Mouse (Mus musculus) megakaryocyte progenitor cell, adult 5-6 weeks (primary cell): ENCODE data around the gene Cacna1c. TPM values are rescaled to one million over a fixed set of nuclear protein-coding genes. Genes with fewer than 3 reads are reported as not detected.
"Not testable (repeated sequence)": the region's sequence is repeated elsewhere in the genome, so short reads cannot be mapped to it uniquely, and the experiment has no call there.

Source experiments
- ATAC-seq: replicated peaks from 2 replicates; pipeline ENCODE4 v1.8.0; 2016; ENCODE audit warnings: mild to moderate bottlenecking, moderate TSS enrichment, inconsistent platforms; ENCODE audit not compliant: poor library complexity
- total RNA-seq, 2 experiments: library from RNA; stranded (forward) in 1 of 2; stranded (reverse) in 1 of 2; fragments of 157-497, 149-512 nt in 1 of 2; fragments of 200-1000 nt in 1 of 2; gene quantifications; 2 replicates each; pipeline versions ENCODE4 v1.2.3 to v1.2.4; 2015 to 2017

The Cacna1c gene
- total RNA-seq, 2 experiments from 2014 or later: not detected

DNA sequence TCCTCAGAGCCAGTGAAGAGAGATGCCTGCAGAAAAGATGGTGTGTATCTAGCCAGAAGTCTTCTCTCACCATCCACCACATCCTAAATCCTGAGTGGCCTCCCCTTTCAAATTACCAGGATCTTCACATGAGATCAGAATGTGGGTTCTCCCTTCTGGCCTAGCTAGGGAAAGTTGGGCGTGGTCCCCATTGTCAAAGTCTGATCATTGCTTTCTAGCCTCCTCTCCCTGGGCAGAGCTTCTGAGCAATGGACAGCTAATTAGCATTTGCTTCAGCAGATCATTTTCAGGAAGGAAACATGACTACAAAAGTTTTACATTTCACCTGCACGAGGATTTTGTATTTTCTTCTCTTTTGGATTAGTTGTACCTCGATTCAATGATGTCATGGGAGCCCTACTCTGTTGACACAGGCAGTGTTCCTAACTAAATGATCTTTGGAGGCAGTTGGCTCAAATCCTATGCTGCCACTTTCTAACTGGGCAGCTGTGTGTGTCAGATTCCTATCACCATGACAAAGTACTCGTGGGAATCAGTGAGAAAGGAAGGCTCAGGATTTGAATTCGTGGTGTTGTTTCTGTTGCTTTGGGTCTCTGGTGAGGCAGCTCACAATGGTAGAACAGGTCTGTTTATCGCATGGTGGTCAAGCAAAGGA, 554.4 kb downstream of the Cacna1c start:
- no peak for ATAC-seq

DNA sequence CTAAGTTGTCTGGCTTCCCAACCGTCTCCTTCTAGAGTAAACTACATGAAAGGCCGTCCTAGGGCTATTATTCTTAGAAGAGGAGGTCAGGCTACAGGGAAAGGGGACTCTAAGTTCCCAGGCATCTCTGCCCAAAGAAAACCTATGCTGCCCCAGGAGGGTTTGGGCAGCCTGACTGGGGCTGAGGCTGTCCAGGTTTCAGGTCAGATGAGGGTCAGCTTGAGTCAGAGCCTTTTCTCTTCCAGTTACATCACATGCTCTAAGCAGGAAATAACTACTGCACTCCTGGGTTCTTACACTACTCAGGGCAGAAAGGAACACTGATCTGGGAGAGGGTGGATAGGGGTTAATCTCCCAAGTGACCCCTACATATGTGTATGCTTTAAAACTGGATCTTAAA, 556.4 kb downstream of the Cacna1c start:
- no peak for ATAC-seq

DNA sequence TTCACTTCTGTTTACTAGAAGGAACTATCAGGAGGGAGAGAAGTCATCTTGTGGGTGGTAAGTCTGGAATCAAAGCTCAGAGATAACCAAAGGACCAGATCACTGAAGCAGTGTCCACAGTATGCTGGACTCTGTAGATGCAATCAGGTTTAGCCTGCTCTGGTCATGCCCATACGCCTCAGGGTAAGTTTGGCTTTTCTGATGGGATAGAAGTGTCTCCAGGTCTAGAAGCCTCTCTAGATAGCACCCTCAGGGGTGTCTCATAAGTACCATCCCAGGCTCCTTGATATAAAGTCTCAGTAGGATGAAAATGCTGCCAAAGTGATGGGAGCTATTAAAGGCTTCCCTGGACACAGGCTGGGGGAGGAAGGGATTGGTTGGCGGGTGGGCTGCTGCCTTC, 557.3 kb downstream of the Cacna1c start:
- ATAC-seq: no peak

DNA sequence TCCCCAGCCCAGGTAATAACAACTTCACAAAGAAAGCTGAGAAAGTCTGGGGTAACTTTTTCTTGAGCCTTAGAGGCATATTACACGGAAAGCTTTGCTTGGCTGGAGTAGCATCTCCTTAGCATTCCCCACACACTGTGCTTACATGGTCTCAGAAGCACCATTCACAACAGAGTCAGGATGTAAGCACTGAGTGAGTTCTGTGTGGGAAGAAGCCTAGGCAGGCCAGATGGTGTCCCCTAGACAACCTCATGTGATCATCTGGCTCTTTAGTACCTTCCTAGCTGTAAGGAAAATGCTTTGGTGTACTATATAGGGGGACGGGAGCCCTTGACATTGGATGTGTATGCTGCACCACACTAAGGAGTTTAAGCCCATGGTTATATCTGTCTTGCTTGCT, 563.7 kb downstream of the Cacna1c start:
- no peak for ATAC-seq

DNA sequence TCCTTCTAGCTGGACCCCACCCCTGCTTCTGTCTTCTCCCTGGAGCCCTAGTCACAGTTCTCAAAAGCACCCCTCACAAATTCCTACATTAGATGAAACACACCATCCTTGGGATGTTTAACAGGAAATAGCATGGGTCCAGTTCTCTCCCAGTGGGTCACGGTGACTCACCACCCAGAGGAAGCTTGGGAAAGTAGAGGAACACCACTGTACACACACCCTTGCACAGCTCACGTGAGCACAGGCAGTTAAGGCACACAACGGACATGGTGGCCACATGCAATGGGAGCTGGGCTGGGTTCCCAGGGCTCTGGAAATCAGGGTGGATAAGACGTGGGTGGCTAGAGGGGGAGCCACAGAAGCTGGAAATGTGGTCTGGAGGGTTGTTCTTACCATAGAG, 566.2 kb downstream of the Cacna1c start:
- no peak for ATAC-seq

DNA sequence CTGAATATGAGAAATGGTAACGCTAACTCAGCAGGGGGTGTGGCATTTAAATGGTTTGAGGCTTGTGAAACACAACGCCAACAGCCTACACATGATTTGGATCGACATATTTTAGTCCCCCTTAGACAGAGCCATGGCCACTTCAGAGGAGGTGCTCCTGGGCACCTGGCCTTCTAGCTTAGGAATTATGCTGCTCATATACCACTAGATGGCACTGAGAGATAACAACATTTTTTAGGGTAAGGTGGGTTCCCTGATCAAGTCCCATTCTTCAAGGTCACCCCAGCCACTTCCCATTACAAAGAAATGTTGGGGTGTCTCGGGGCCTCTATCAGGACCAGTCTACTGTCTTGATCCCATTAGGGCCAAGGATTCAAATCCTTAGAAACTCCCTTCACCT, 570.0 kb downstream of the Cacna1c start:
- ATAC-seq: no peak

DNA sequence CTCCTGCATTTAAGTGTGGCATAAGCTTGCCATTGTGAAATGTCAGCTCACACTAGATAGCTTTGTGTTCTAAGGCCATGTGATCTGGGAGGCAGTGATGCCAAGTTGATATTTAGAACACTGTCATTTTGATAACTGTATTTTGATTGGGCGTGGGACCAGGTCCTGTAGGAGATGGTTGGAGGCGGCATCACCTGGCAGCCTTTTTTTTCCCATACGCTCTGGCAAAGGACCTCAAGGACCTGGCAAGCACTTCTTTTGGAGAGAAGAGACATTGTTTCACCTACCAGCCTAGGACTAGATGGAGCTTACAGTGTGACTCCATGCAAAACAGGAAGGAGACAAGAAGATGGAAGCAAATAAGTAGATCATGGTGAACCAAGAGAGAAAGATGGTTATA, 572.6 kb downstream of the Cacna1c start:
- no peak for ATAC-seq

DNA sequence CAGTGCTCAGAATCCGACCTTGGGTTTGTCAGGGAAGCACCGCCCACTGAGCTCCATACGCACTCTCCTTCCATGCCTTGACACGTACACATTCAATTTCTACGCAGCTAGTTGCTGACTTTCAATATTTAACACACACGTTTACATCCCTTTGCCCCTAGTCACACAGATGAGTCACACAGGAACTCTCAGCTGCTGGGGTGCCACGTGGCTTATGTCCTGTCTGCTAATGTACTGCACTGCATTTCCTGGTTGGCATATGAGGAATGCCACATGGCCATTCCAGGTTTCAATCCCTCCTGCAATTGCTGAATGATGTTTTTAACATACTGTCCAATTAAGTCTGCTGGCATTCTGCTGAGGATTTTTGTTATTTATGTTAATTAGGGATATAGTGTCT, 574.4 kb downstream of the Cacna1c start:
- peak; percentile 52 for ATAC-seq

DNA sequence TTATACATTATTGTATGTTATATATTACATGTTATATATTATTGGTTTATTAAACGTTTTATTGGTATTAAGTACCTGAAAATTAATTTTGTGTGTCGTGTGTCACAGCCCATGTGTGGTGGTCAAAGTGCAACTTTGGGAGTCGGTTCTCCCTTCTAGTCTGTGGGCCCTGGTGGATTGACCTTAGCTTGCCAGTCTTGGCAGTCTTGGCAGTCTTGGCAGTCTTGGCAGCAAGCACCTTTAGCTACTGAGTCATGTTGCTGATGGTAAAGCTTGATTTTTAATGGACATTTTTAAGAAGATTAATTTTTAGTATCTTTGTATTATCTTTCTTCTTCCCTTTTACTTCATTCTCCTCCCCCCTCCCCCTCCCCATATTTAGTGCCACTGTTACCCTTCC, 574.8 kb downstream of the Cacna1c start:
- ATAC-seq: no peak

DNA sequence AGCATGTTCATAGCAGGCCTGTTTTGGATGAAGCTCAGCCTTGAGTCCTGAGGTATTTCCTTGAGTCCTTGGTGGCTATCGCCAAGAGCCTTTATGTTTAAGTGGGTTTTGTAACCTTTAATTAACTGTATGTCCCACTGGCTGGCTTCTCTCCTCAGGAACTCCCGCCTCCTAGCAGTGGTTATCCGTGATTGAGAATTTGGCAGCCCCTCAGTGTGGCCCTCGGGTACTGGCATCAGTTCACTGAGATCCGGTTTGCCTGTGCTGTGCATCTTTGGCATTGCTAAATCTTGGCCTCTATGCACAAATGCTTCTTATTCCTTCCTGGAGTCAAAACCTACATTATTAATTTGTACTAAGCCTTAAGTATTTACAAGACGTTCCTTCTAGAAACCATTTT, 587.3 kb downstream of the Cacna1c start:
- ATAC-seq: no peak

DNA sequence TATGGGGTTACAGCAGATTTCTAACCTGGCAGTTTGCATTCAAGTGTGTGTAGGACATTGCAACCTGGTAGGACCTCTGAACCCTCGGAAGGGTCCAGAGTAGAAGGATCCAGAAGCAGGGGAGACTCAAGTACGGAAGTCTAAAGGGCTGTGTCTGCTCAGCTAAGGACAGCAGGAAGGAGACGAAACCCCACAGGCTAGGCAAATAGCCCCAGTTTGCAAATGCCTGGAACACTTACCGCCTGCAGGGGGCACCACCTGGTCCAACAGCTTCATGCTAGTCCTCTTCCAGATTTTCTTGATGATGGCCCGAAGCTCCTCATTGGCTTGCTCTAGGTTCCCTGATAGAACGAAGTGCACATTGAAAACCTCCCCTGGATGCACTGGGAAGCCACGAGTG, 590.2 kb downstream of the Cacna1c start:
- peak; percentile 50; the same call in 1 of the 2 replicates for ATAC-seq

DNA sequence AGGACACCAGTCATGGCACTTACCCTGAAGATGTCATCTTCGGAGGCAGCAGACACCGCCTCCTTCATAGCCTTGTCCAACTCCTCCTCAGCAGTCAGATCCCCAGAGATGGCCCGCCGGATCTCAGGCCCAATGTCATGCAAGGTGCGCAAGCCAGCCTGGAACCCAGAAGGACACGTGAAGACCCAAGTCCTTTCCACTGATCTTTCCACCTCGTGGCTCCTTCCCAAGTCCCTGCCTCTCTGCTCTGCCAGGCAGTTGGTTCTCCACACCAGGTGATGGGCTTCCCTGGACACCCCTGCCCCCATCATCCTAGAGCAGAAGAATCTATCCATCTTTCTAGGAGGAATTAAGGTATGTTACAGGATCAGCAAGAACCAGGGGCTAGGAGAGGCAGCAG, 592.4 kb downstream of the Cacna1c start:
- ATAC-seq: no peak

GRCm38 (mm10) chr6:118595681-118596055, 600.5 kb downstream of the Cacna1c start:
- ATAC-seq: no peak

GRCm38 (mm10) chr6:118594833-118595680, 601.2 kb downstream of the Cacna1c start:
- no peak for ATAC-seq

DNA sequence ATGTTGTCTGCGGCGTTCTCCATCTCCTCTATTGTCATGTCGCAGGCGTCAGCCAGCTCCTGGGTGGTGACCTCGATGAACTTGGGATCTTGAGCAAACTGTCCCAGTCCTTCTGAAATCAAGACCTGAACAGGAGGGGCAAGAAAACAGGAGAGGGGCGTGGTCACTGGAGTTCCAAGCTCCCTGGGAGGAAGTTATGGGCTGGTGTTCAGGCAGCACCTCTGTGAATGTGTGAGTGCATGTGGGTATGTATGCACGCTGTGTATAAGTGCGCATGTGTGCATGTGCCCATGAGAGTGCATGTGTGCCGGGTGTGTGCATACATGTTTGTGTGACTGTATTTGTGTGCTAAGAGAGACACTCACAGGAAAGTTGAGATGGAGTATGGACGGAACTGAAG, 602.1 kb downstream of the Cacna1c start:
- ATAC-seq: 0 out of 2 replicates have a peak, but pooled peaks have one; percentile 14

GRCm38 (mm10) chr6:118593377-118594061, 602.7 kb downstream of the Cacna1c start:
- peak; percentile 78 for ATAC-seq

DNA sequence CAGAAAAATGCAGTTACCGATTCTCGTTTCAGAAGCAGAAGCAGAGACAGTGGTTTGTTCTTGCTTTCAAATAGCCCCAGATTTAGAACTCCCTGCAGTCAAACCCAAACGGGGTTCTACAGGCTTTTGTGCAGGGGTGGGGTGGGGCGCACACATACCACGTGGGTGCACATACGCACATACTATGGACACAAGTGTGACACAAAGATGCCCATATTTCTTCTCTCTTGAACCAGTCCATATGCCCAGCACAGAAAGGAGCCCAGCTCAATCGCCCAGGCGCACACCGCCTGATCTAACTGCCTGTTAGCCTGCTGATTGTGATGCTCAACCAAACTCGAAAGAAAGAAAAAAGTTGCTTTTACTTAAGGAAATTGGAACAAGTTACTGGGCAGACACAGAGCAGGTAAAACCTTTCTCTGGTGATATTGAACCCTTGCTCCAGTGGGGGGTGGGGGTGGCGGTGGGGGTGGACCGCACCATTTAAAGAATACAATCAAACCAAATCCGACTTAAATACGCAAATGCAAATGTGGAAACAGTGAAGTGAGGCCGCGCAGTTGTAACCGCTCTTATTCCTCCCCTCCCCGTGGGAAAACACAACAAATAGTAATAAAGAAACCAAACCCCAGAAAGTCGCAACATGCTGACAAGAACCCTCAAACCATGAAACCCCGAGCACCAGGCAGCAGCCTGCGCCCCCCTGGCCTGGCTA, 603.4 kb downstream of the Cacna1c start:
- peak; percentile 19 for ATAC-seq

GRCm38 (mm10) chr6:118578741-118579140, 617.5 kb downstream of the Cacna1c start:
- not testable (repeated sequence) for ATAC-seq

GRCm38 (mm10) chr6:118574351-118574750, 621.9 kb downstream of the Cacna1c start:
- no peak for ATAC-seq

- ATAC-seq: no peak
Observed at GRCm38 (mm10) chr6:118567816-118568215, 628.4 kb downstream of the Cacna1c start.
